12 mouse cellular contexts compared by ENCODE assay signal in genomic region chr2:33401217-33401616, GRCm38 (mm10). TPM values are rescaled to one million over a fixed set of nuclear protein-coding genes. Genes with fewer than 3 reads are reported as not detected.
DNase-seq lines count a peak whose midpoint lies in the region; ATAC-seq and TF ChIP-seq lines count a peak whose summit lies in the region.
"Had no signal": no experiment of that assay in that cellular context is flagged by ENCODE, and none has a peak within 500 bp of the region (broad histone marks: within the 10 kb centered on the region; RNA-seq: fewer than 3 reads in every experiment).

No protein-coding gene starts in this region.

- ATAC-seq in forebrain, embryonic 14.5 days, result no peak
- ATAC-seq in forebrain, embryonic 13.5 days, result no peak
- ATAC-seq in lung, embryonic 14.5 days (ENCODE audit: insufficient read depth), result no peak

- H3K27ac ChIP-seq in forebrain, embryonic 14.5 days (ENCODE audit: low read depth, low read length), result no peak overlapping the region
- H3K27ac ChIP-seq in forebrain, embryonic 13.5 days, result no peak overlapping the region
- H3K27ac ChIP-seq in lung, embryonic 14.5 days (ENCODE audit: low read depth), result no peak overlapping the region
- H3K27ac ChIP-seq: heart, embryonic 15.5 days; limb, embryonic 15.5 days; neural tube, embryonic 13.5 days had no signal

- no peak overlapping the region for H3K4me2 ChIP-seq in forebrain, embryonic 14.5 days (ENCODE audit: low read length)
- H3K4me2 ChIP-seq in forebrain, embryonic 13.5 days, result no peak overlapping the region
- H3K4me2 ChIP-seq in lung, embryonic 14.5 days, result no peak overlapping the region
- H3K4me2 ChIP-seq: heart, embryonic 15.5 days; limb, embryonic 15.5 days; neural tube, embryonic 13.5 days had no signal

- no peak overlapping the region for H3K4me3 ChIP-seq in forebrain, embryonic 14.5 days (ENCODE audit: low read depth, low read length)
- H3K4me3 ChIP-seq in forebrain, embryonic 13.5 days, result no peak overlapping the region
- no peak overlapping the region for H3K4me3 ChIP-seq in lung, embryonic 14.5 days (ENCODE audit: low read depth, low read length)
- H3K4me3 ChIP-seq: heart, embryonic 15.5 days; limb, embryonic 15.5 days; neural tube, embryonic 13.5 days had no signal

- H3K9me3 ChIP-seq in forebrain, embryonic 14.5 days (replicated peaks; ENCODE audit: control insufficient read depth, low read length), result no peaks in the 10 kb centered on the region
- no peaks in the 10 kb centered on the region for H3K9me3 ChIP-seq in forebrain, embryonic 13.5 days (replicated peaks)
- no peaks in the 10 kb centered on the region for H3K9me3 ChIP-seq in lung, embryonic 14.5 days (ENCODE audit: low read depth, low read length)
- H3K9me3 ChIP-seq: G1E; heart, embryonic 15.5 days; limb, embryonic 15.5 days; neural tube, embryonic 13.5 days had no signal

- no peaks in the 10 kb centered on the region for H3K27me3 ChIP-seq in forebrain, embryonic 14.5 days (replicated peaks; ENCODE audit: control insufficient read depth, insufficient read depth, low read length)
- H3K27me3 ChIP-seq in forebrain, embryonic 13.5 days, result no peaks in the 10 kb centered on the region
- no peaks in the 10 kb centered on the region for H3K27me3 ChIP-seq in lung, embryonic 14.5 days (ENCODE audit: insufficient read depth, low read length)
- H3K27me3 ChIP-seq: heart, embryonic 15.5 days; limb, embryonic 15.5 days; neural tube, embryonic 13.5 days had no signal

- no peaks in the 10 kb centered on the region for H3K36me3 ChIP-seq in forebrain, embryonic 14.5 days (ENCODE audit: control insufficient read depth, insufficient read depth, low read length)
- H3K36me3 ChIP-seq in forebrain, embryonic 13.5 days (ENCODE audit: poor library complexity, severe bottlenecking), result no peaks in the 10 kb centered on the region
- H3K36me3 ChIP-seq in lung, embryonic 14.5 days (ENCODE audit: insufficient read depth), result 0 out of 2 replicates have a peak, but pooled peaks cover 5% of the 10 kb centered on the region
- H3K36me3 ChIP-seq: heart, embryonic 15.5 days; neural tube, embryonic 13.5 days had no signal

- 29% methylated on average over 3 of the region's 3 CpGs for WGBS in forebrain, embryonic 14.5 days
- 41% methylated on average over 3 of the region's 3 CpGs for WGBS in forebrain, embryonic 13.5 days
- 23% methylated on average over 3 of the region's 3 CpGs for WGBS in lung, embryonic 14.5 days

- peak; percentile 55 for TF ChIP-seq CTCF in lung, embryonic 14.5 days (IDR thresholded peaks at IDR 0.05; ENCODE audit: low read depth)

- H3K4me1 ChIP-seq in forebrain, embryonic 14.5 days (ENCODE audit: control insufficient read depth, insufficient read depth, low read length), result no peaks in the 10 kb centered on the region
- 0 out of 2 replicates have a peak, but pooled peaks cover under 1% of the 10 kb centered on the region for H3K4me1 ChIP-seq in forebrain, embryonic 13.5 days
- no peaks in the 10 kb centered on the region for H3K4me1 ChIP-seq in lung, embryonic 14.5 days (ENCODE audit: insufficient read depth)
- H3K4me1 ChIP-seq: limb, embryonic 15.5 days had no signal

- no peak overlapping the region for H3K9ac ChIP-seq in forebrain, embryonic 14.5 days (ENCODE audit: low read length)
- no peak overlapping the region for H3K9ac ChIP-seq in forebrain, embryonic 13.5 days
- H3K9ac ChIP-seq in lung, embryonic 14.5 days, result no peak overlapping the region
- H3K9ac ChIP-seq: heart, embryonic 15.5 days; limb, embryonic 15.5 days; neural tube, embryonic 13.5 days had no signal

- peak; percentile 33 for DNase-seq in forebrain, embryonic 14.5 days (ENCODE audit: low spot score)
- DNase-seq in lung, embryonic 14.5 days, result no peak
- DNase-seq in lung, postnatal 25 days (ENCODE audit: low spot score), result no peak
- peak; percentile 39 for DNase-seq in ZHBTc4 (ENCODE audit: low read depth, low spot score)
- DNase-seq in kidney, postnatal 36 days, result peak; percentile 29 to 71
- DNase-seq in B cell, adult 2 months, result no peak
- no peak for DNase-seq in adrenal gland, adult (ENCODE audit: inconsistent age in 2 of 2, low spot score in 1 of 2)

RNA-seq across cellular contexts. Expression of gene Zbtb34, which starts 29.9 kb away (rescaled TPM):
- 5.1 and 6.3 TPM in 2 replicates for polyA plus RNA-seq in forebrain, embryonic 14.5 days (2014; fragmentation: Nextera tagmentation; extraction: Ambion mirVana)
- polyA plus RNA-seq in forebrain, embryonic 13.5 days (2015; fragmentation: Nextera tagmentation; extraction: Ambion mirVana), result 4.8 and 6.5 TPM in 2 replicates
- 9.6 and 10.8 TPM in 2 replicates for polyA plus RNA-seq in lung, embryonic 14.5 days (2014; fragmentation: Nextera tagmentation; extraction: Ambion mirVana)

RNA-seq across cellular contexts. Expression of gene Ralgps1, which starts 29.9 kb away (rescaled TPM):
- 32.6 and 40.2 TPM in 2 replicates for polyA plus RNA-seq in forebrain, embryonic 14.5 days (2014; fragmentation: Nextera tagmentation; extraction: Ambion mirVana)
- polyA plus RNA-seq in forebrain, embryonic 13.5 days (2015; fragmentation: Nextera tagmentation; extraction: Ambion mirVana), result 27.2 and 31.1 TPM in 2 replicates
- polyA plus RNA-seq in lung, embryonic 14.5 days (2014; fragmentation: Nextera tagmentation; extraction: Ambion mirVana), result 5.0 and 6.1 TPM in 2 replicates

Comparison
In these comparisons a context has a peak if more than half of its experiments do, and no peak if none do; other contexts are left out.
1. DNase-seq: peak in forebrain, embryonic 14.5 days (single experiment), ZHBTc4 (single experiment) and kidney, postnatal 36 days (2 of 2); none in lung, embryonic 14.5 days (single experiment), lung, postnatal 25 days (single experiment), B cell, adult 2 months (0 of 2) and adrenal gland, adult (0 of 2).